Mouse (Mus musculus): ENCODE results near the gene Clint1. TPM values are rescaled to one million over a fixed set of nuclear protein-coding genes. Genes with fewer than 3 reads are reported as not detected.
A peak's percentile ranks its signal among the peaks of the same experiment; 100 is the strongest.
"Not testable (repeated sequence)": the region's sequence is repeated elsewhere in the genome, so short reads cannot be mapped to it uniquely, and the experiment has no call there.

Clint1 gene
- polyA plus RNA-seq, 1 experiment from 2014 or later: 41.6 TPM

DNA sequence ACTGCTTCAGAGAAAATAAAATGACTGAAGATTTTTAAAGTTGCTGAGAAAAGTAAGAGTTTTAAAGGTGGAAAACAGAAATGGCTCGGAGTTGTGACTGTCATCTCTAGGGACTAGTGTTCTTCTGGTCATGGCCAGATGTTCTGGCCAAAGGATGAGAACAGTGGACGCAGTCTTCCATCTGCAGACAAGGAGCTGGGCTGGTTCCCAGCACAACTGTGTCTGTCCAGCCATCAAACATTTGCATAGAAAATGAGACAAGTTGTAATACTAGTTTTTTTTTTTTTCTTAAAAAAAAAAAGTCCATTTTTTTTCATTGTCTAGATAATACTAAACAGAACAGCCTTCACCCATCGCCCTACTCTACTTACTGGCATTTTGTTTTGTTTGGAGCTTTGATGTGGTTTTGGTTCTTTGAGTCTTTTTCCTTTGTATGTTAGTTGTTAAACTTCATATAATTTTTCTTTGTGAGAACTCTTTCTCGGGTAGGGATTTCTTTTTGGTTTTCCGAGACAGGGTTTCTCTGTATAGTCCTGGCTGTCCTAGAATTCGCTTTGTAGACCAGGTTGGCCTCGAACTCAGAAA is 23.6 kb downstream of the Clint1 start:
- H3K4me3 ChIP-seq (ENCODE audit: low read depth, low read length): no peak overlapping the region
- no peaks in the 10 kb centered on the region for H3K9me3 ChIP-seq (ENCODE audit: low read length)
- H3K4me1 ChIP-seq (ENCODE audit: insufficient read depth, low read depth, low read length): peaks cover 1% of the 10 kb centered on the region; the same call in 1 of the 2 replicates
- H3K27ac ChIP-seq (ENCODE audit: low read length): no peak overlapping the region
- 91% methylated on average over 7 of the region's 7 CpGs for WGBS
- DNase-seq (ENCODE audit: low spot score): no peak
- no peak for ATAC-seq
- no peaks in the 10 kb centered on the region for H3K27me3 ChIP-seq (replicated peaks; ENCODE audit: insufficient read depth, low read length)
- H3K9ac ChIP-seq (replicated peaks; ENCODE audit: low read depth): no peak overlapping the region
- no peak overlapping the region for H3K4me2 ChIP-seq (replicated peaks; ENCODE audit: low read depth, low read length)
- no peaks in the 10 kb centered on the region for H3K36me3 ChIP-seq (ENCODE audit: insufficient read depth, low read length)
- TF ChIP-seq CTCF (IDR thresholded peaks at IDR 0.05): no peak
- no peak for TF ChIP-seq EP300 (IDR thresholded peaks at IDR 0.05)

DNA sequence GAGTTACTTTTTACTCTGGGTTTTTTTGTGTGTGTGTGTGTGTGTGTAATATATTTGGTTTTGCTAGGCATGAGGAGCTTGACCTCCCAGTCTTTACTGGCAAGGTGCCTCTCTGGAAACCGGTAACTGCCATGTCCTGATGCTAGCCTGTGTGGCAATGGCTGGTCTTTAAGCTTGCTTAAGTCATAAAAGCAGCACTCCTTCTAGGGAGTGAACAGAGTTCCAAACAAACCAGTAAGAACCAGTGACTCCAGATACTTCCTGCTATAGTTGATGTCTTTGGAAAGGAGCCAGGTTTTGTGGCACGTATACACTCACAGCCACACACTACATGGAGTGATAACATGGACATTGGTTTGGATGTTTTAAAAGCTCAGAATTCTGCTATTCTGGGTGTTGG is 24.2 kb downstream of the Clint1 start:
- no peak overlapping the region for H3K27ac ChIP-seq (ENCODE audit: low read length)
- H3K9ac ChIP-seq (replicated peaks; ENCODE audit: low read depth): no peak overlapping the region
- TF ChIP-seq EP300 (IDR thresholded peaks at IDR 0.05) (no peak), CTCF (IDR thresholded peaks at IDR 0.05) (no peak)
- H3K4me2 ChIP-seq (replicated peaks; ENCODE audit: low read depth, low read length): no peak overlapping the region
- ATAC-seq (peak; percentile 30), DNase-seq (ENCODE audit: low spot score) (peak; percentile 37)
- H3K4me1 ChIP-seq (ENCODE audit: insufficient read depth, low read depth, low read length): peaks cover 7% of the 10 kb centered on the region; the same call in 1 of the 2 replicates
- H3K36me3 ChIP-seq (ENCODE audit: insufficient read depth, low read length): no peaks in the 10 kb centered on the region
- 25% methylated on average over 2 of the region's 2 CpGs for WGBS
- H3K9me3 ChIP-seq (ENCODE audit: low read length): no peaks in the 10 kb centered on the region
- H3K27me3 ChIP-seq (replicated peaks; ENCODE audit: insufficient read depth, low read length): no peaks in the 10 kb centered on the region
- no peak overlapping the region for H3K4me3 ChIP-seq (ENCODE audit: low read depth, low read length)

DNA sequence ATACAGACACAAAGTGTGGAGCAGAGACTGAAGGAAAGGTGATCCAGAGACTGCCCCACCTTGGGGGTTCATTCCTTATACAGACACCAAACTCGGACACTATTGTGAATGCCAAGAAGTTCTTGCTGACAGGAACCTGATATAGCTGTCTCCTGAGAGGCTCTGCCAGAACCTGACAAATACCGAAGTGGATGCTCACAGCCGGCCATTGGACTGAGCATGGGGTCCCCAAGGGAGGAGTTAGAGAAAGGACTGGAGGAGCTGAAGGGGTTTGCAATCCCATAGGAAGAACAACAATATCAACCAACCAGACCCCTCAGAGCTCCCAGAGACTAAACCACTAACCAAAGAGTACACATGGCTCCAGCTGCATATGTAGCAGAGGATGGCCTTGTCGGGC is 27.5 kb downstream of the Clint1 start:
- not testable (repeated sequence) for DNase-seq (ENCODE audit: low spot score); H3K9me3 ChIP-seq (ENCODE audit: low read length); H3K4me3 ChIP-seq (ENCODE audit: low read depth, low read length); H3K27ac ChIP-seq (ENCODE audit: low read length); H3K9ac ChIP-seq (replicated peaks; ENCODE audit: low read depth); H3K36me3 ChIP-seq (ENCODE audit: insufficient read depth, low read length); H3K27me3 ChIP-seq (replicated peaks; ENCODE audit: insufficient read depth, low read length); H3K4me2 ChIP-seq (replicated peaks; ENCODE audit: low read depth, low read length); ATAC-seq
- WGBS: 70% methylated on average over 4 of the region's 4 CpGs
- peaks cover 16% of the 10 kb centered on the region for H3K4me1 ChIP-seq (ENCODE audit: insufficient read depth, low read depth, low read length)

DNA sequence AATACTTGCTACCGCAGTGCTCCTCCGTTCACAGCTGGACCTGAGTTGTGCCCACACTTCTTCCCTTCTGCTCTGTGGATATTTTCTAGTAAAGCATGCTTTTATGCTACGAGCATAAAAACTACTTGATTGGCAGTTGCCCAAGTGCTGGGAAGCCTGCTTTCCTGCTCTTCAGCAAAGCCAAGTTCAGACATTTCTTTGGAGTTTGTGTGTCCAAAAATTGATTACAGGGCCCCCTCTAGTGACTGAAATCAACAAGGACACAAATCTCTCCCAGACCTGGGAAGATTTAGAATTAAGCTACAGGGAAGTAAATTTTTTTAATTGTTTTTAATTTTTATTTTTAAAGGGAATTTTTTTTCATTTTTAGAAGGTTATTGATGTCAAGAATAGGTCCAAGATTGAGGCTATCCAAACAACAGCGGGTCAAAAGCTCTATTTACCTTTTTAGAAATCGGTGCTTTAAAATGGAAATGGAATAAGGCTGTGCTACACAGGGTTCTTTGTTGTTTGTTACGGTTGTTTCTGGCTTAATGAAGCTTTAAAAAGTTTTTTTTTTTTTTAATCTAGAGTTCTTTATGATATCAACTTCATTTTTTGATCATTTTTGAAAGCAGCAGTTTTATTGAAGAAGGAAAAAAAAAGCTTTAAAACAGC is 29.3 kb downstream of the Clint1 start:
- H3K9me3 ChIP-seq (ENCODE audit: low read length): no peaks in the 10 kb centered on the region
- no peak overlapping the region for H3K4me3 ChIP-seq (ENCODE audit: low read depth, low read length)
- DNase-seq (ENCODE audit: low spot score) (peak; percentile 88), ATAC-seq (peak; percentile 37)
- no peak for TF ChIP-seq EP300 (IDR thresholded peaks at IDR 0.05)
- peak; percentile 69 for TF ChIP-seq CTCF (IDR thresholded peaks at IDR 0.05)
- H3K4me2 ChIP-seq (replicated peaks; ENCODE audit: low read depth, low read length): no peak overlapping the region
- no peaks in the 10 kb centered on the region for H3K27me3 ChIP-seq (replicated peaks; ENCODE audit: insufficient read depth, low read length)
- no peaks in the 10 kb centered on the region for H3K36me3 ChIP-seq (ENCODE audit: insufficient read depth, low read length)
- peaks cover 16% of the 10 kb centered on the region for H3K4me1 ChIP-seq (ENCODE audit: insufficient read depth, low read depth, low read length)
- 29% methylated on average over 6 of the region's 6 CpGs for WGBS
- H3K27ac ChIP-seq (ENCODE audit: low read length): no peak overlapping the region
- no peak overlapping the region for H3K9ac ChIP-seq (replicated peaks; ENCODE audit: low read depth)

DNA sequence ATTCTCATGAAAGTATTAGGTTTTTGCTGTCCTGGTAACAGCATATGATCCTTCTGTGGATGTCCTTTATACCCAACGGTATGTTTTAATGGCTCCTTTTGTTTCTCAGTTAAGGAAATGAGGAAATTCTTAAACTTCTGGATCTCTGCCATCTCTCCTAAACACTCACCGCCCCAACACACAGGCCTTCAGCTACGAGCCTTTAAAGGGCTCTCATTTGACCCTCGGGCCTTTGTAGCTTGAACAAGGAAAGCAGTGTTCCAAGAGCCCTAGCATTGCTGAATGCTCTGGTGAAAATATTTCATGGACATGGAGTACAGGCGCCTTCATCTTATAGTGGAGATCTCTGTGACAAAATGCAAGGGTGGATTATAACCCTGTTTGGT is 29.8 kb downstream of the Clint1 start:
- Histone ChIP-seq H3K9me3 (ENCODE audit: low read length) (no peaks in the 10 kb centered on the region), H3K9ac (replicated peaks; ENCODE audit: low read depth) (no peak overlapping the region), H3K27me3 (replicated peaks; ENCODE audit: insufficient read depth, low read length) (no peaks in the 10 kb centered on the region), H3K4me1 (ENCODE audit: insufficient read depth, low read depth, low read length) (peaks cover 16% of the 10 kb centered on the region), H3K36me3 (ENCODE audit: insufficient read depth, low read length) (no peaks in the 10 kb centered on the region), H3K27ac (ENCODE audit: low read length) (peak overlapping the region; percentile 23; the same call in 1 of the 2 replicates), H3K4me3 (ENCODE audit: low read depth, low read length) (no peak overlapping the region), H3K4me2 (replicated peaks; ENCODE audit: low read depth, low read length) (no peak overlapping the region)
- 16% methylated on average over 5 of the region's 5 CpGs for WGBS
- 0 out of 2 replicates have a peak, but pooled peaks have one; percentile 19 for TF ChIP-seq EP300 (IDR thresholded peaks at IDR 0.05)
- TF ChIP-seq CTCF (IDR thresholded peaks at IDR 0.05): no peak
- peak; percentile 81 for DNase-seq (ENCODE audit: low spot score)
- peak; percentile 75 for ATAC-seq

DNA sequence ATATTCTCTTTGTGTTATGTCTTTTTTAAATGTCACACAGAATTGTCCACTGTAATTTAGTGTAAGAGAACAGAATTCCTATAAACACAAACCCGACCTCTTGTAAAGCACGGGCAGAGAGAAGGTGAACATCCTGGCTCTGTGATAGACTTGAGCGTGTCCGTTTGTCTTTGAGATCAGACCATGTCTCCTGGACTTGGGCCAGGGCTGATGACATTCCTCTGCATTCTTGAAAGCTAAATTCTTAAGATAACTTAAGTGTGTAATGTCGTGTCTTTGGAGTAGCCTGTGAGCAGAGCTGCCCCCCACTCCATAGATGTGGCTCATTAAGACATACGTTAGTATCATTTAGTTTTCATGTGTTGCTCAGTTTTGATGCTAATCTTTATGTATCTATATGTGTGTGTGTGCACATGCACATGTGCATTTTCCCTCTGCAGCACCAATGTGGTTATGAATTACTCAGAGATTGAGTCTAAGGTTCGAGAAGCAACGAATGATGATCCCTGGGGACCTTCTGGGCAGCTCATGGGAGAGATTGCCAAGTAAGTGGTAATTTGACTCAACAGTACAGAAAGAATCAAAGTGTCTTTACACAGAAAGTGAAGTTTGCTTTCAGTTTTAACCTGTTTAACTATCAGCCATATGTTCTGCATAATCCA is 31.6 kb downstream of the Clint1 start:
- whole genome bisulfite sequencing: 20% methylated on average over 8 of the region's 8 CpGs
- Histone ChIP-seq H3K4me2 (replicated peaks; ENCODE audit: low read depth, low read length) (0 out of 2 replicates have a peak overlapping the region, but pooled peaks have one; percentile 4), H3K9ac (replicated peaks; ENCODE audit: low read depth) (0 out of 2 replicates have a peak overlapping the region, but pooled peaks have one; percentile 3), H3K27ac (ENCODE audit: low read length) (no peak overlapping the region), H3K4me3 (ENCODE audit: low read depth, low read length) (no peak overlapping the region), H3K36me3 (ENCODE audit: insufficient read depth, low read length) (peaks cover 4% of the 10 kb centered on the region; the same call in 1 of the 2 replicates), H3K9me3 (ENCODE audit: low read length) (no peaks in the 10 kb centered on the region), H3K4me1 (ENCODE audit: insufficient read depth, low read depth, low read length) (peaks cover 16% of the 10 kb centered on the region), H3K27me3 (replicated peaks; ENCODE audit: insufficient read depth, low read length) (no peaks in the 10 kb centered on the region)
- 0 out of 2 replicates have a peak, but pooled peaks have one; percentile 17 for TF ChIP-seq EP300 (IDR thresholded peaks at IDR 0.05)
- TF ChIP-seq CTCF (IDR thresholded peaks at IDR 0.05): no peak
- DNase-seq (ENCODE audit: low spot score): peak; percentile 26
- no peak for ATAC-seq
